Mouse (Mus musculus) testis, adult 2 months (tissue): ENCODE results near the gene Blm.

Experiments used
- CTCF ChIP-seq: fragments of 200-500 bp; IDR thresholded peaks from 2 replicates; pipeline ENCODE4 v1.5.1; 2012; ENCODE audit warnings: low read depth, mild to moderate bottlenecking, inconsistent platforms, low read length, moderate library complexity; ENCODE audit not compliant: control insufficient read depth, insufficient read depth, insufficient replicate concordance
- POLR2A ChIP-seq: fragments of 200-500 bp; IDR thresholded peaks from 2 replicates; pipeline ENCODE4 v1.6.1; 2012; ENCODE audit warnings: low read depth, mild to moderate bottlenecking, inconsistent platforms, low read length, moderate library complexity; ENCODE audit not compliant: control insufficient read depth

DNA sequence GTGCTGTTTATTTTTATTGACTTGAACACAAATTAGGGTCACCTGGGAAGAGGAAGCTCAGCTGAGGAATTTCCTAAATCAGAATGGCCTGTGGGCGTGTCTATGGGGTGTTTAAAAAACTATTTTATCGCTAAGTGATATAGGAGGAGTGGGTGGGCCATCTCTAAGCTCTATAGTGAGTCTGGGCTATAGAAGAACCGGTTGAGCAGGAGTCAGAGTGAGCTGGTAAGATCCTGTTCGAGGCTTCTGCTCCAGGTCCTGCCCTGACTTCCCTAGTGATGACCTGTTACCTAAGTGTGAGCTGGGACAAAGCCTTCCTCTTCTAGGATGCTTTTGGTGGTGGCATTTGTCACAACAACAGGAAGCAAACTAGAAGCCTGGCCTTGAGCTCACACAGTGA is 94.2 kb downstream of the Blm start:
- TF ChIP-seq CTCF, result no peak
- TF ChIP-seq POLR2A, result no peak
